Mouse (Mus musculus) liver, postnatal 0 days (tissue): ENCODE data around the gene Zfyve16.

Experiments
- CTCF ChIP-seq: sonication (generic); IDR thresholded peaks from 2 replicates; pipeline ENCODE4 v1.5.1; 2016; ENCODE audit warnings: antibody characterized with exemption, low read depth
- EP300 ChIP-seq: IDR thresholded peaks from 2 replicates; pipeline ENCODE4 v1.6.1; 2016; ENCODE audit warnings: antibody characterized with exemption, low read depth, mild to moderate bottlenecking

DNA sequence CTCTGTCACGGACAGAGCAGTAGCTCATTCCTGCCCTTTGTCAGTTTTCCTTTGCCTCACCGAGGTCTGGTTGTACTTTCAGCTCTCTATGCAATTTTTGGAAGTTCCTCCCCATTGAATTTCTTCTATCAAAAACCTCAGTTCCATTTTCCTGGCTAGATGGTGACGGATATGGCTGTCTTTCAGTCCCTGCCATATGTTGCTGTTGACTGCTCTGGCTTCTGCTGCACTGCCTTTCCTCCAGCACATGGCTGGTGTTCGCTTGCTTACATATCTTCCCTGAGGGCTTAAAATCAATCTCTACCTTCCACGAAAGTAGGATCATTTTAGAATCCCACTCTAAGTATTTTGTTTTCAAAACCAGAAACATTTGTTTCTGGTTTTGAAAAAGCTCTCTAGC lies 28.8 kb upstream of the Zfyve16 start:
- TF ChIP-seq CTCF (no peak), EP300 (no peak)
